Mouse (Mus musculus): ENCODE data around the gene Vps36. TPM values are rescaled to one million over a fixed set of nuclear protein-coding genes. Genes with fewer than 3 reads are reported as not detected.

Vps36 gene
- total RNA-seq, 2 experiments from 2014 or later, result 26.0 to 28.1 TPM

Other genes with a start within 250 kb of the Vps36 start
- gene Defb13, start 246.0 kb upstream of the Vps36 start, total RNA-seq (2021), result not detected
- not detected for gene Fam90a1a, start 234.1 kb upstream of the Vps36 start, total RNA-seq (2021)
- not detected for gene Ccdc70, start 223.0 kb upstream of the Vps36 start, total RNA-seq (2021)
- 1 to 10 TPM; 1.9 to 2.0 TPM for gene Atp7b, start 132.5 kb upstream of the Vps36 start, total RNA-seq (2021)
- gene Alg11, start 132.1 kb upstream of the Vps36 start, total RNA-seq (2021), result 10 to 100 TPM; 32.7 to 34.4 TPM
- under 1 TPM in 1 of 2 experiments, not detected in 1; 0.16 TPM for gene Nek5, start 67.8 kb upstream of the Vps36 start, total RNA-seq (2021)
- 1 to 10 TPM; 1.8 to 1.9 TPM for gene Nek3, start 26.4 kb upstream of the Vps36 start, total RNA-seq (2021)
- under 1 TPM; 0.57 to 0.85 TPM for gene Ckap2, start 7.0 kb upstream of the Vps36 start, total RNA-seq (2021)
- 1 to 10 TPM; 3.6 to 4.6 TPM for gene Thsd1, start 34.5 kb downstream of the Vps36 start, total RNA-seq (2021)
- not detected for gene Tpte, start 90.6 kb downstream of the Vps36 start, total RNA-seq (2021)
- gene Slc25a15, start 205.8 kb downstream of the Vps36 start, total RNA-seq (2021), result 10 to 100 TPM; 11.0 to 13.5 TPM
- 10 to 100 TPM; 21.7 to 23.6 TPM for gene Mrps31, start 218.6 kb downstream of the Vps36 start, total RNA-seq (2021)

All from left cerebral cortex, postnatal 25 days (tissue).